Mouse (Mus musculus): Measurements from ENCODE around the gene Cdhr2. TPM values are rescaled to one million over a fixed set of nuclear protein-coding genes. Genes with fewer than 3 reads are reported as not detected.

Cdhr2 gene
- polyA plus RNA-seq, 1 experiment from 2014 or later, result 3.1 TPM

DNA sequence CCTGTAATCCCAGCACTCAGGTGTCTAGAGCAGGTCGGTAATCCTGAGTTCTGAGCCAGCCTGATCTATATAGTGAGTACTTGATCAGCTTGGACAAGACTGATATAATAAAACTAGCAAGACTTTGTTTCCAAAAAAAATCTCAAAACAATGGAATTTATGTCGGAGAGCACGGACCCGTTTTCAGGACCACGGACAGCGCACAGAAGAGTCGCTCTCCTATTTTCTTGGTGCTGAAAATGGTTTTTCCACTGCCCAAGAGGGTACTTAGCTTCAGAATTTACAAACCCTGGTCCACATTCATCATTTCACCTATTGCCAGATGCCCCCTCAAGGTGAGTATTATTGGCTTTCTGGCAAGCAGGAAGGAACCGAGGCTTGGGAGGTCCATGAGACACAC is 49.4 kb downstream of the Cdhr2 start:
- Histone ChIP-seq H3K4me2 (replicated peaks; ENCODE audit: low read depth) (no peak overlapping the region), H3K27me3 (ENCODE audit: control insufficient read depth, insufficient read depth, low read length) (no peaks in the 10 kb centered on the region; the same call in 1 of the 2 replicates), H3K9ac (ENCODE audit: low read length) (no peak overlapping the region), H3K4me1 (replicated peaks; ENCODE audit: control insufficient read depth, insufficient read depth) (peaks cover 3% of the 10 kb centered on the region; the same call in 1 of the 2 replicates), H3K4me3 (ENCODE audit: low read depth, low read length) (no peak overlapping the region), H3K27ac (replicated peaks) (no peak overlapping the region), H3K9me3 (ENCODE audit: control insufficient read depth, low read length) (no peaks in the 10 kb centered on the region), H3K36me3 (ENCODE audit: control insufficient read depth, insufficient read depth, low read length) (no peaks in the 10 kb centered on the region)
- DNase-seq (ENCODE audit: low spot score), result peak; percentile 28
- no peak for ATAC-seq (ENCODE audit: low FRiP score, low TSS enrichment)
- TF ChIP-seq CTCF (IDR thresholded peaks at IDR 0.05; ENCODE audit: low read depth), result no peak
- no peak for TF ChIP-seq EP300 (optimal IDR thresholded peaks at IDR 0.05)
- 2% methylated on average over 8 of the region's 8 CpGs for WGBS

DNA sequence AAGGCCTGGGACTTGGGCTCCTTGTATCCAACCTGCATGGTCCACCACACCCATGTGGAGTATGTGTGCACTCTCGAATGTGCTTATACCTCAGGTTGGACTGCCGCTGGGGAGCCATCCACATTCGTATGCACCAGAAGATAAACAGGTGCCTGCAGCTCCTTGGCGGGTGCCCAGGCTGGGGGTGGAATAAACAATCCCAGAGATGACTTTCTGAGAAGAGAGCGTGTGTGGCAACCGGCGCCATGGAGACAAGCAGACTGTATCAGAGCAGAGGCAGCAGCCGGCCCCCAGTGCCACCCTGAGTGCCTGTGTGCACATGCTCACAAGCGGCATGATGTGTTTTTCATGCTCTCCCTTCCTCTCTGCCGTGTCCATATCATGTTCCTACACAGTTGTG is 51.4 kb downstream of the Cdhr2 start:
- no peak for DNase-seq (ENCODE audit: low spot score)
- Histone ChIP-seq H3K27me3 (ENCODE audit: control insufficient read depth, insufficient read depth, low read length) (no peaks in the 10 kb centered on the region; the same call in 1 of the 2 replicates), H3K9me3 (ENCODE audit: control insufficient read depth, low read length) (no peaks in the 10 kb centered on the region), H3K36me3 (ENCODE audit: control insufficient read depth, insufficient read depth, low read length) (no peaks in the 10 kb centered on the region), H3K4me3 (ENCODE audit: low read depth, low read length) (no peak overlapping the region), H3K27ac (replicated peaks) (no peak overlapping the region), H3K9ac (ENCODE audit: low read length) (no peak overlapping the region), H3K4me1 (replicated peaks; ENCODE audit: control insufficient read depth, insufficient read depth) (peaks cover 3% of the 10 kb centered on the region; the same call in 1 of the 2 replicates), H3K4me2 (replicated peaks; ENCODE audit: low read depth) (no peak overlapping the region)
- 66% methylated on average over 10 of the region's 10 CpGs for WGBS
- no peak for ATAC-seq (ENCODE audit: low FRiP score, low TSS enrichment)
- TF ChIP-seq CTCF (IDR thresholded peaks at IDR 0.05; ENCODE audit: low read depth) (no peak), EP300 (optimal IDR thresholded peaks at IDR 0.05) (no peak)

DNA sequence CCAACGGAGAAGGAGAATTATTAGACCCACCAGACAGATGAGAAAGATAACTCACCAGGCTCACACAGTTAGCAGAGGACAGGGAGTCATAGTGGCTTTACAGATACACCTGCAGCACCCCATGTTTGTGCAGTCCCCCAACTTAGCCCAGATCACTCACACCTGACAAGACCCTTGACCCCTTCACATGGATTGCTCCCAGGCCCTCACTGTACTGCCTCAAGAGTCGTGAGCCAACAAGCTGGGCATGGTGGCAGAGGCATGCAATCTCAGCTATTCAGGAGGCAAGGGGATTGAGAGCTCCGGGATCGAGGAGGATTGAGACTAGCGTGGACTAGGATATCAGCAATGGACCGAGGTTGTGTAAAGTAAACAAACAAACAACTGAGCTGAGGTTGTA is 52.5 kb downstream of the Cdhr2 start:
- ATAC-seq (ENCODE audit: low FRiP score, low TSS enrichment) (no peak), DNase-seq (ENCODE audit: low spot score) (no peak)
- no peaks in the 10 kb centered on the region for H3K9me3 ChIP-seq (ENCODE audit: control insufficient read depth, low read length)
- peaks cover 3% of the 10 kb centered on the region; the same call in 1 of the 2 replicates for H3K4me1 ChIP-seq (replicated peaks; ENCODE audit: control insufficient read depth, insufficient read depth)
- no peaks in the 10 kb centered on the region; the same call in 1 of the 2 replicates for H3K27me3 ChIP-seq (ENCODE audit: control insufficient read depth, insufficient read depth, low read length)
- no peaks in the 10 kb centered on the region for H3K36me3 ChIP-seq (ENCODE audit: control insufficient read depth, insufficient read depth, low read length)
- WGBS, result 63% methylated on average over 6 of the region's 6 CpGs
- TF ChIP-seq EP300 (optimal IDR thresholded peaks at IDR 0.05), result no peak
- TF ChIP-seq CTCF (IDR thresholded peaks at IDR 0.05; ENCODE audit: low read depth), result no peak
- no peak overlapping the region for H3K9ac ChIP-seq (ENCODE audit: low read length)
- H3K4me3 ChIP-seq (ENCODE audit: low read depth, low read length), result no peak overlapping the region
- no peak overlapping the region for H3K27ac ChIP-seq (replicated peaks)
- no peak overlapping the region for H3K4me2 ChIP-seq (replicated peaks; ENCODE audit: low read depth)

DNA sequence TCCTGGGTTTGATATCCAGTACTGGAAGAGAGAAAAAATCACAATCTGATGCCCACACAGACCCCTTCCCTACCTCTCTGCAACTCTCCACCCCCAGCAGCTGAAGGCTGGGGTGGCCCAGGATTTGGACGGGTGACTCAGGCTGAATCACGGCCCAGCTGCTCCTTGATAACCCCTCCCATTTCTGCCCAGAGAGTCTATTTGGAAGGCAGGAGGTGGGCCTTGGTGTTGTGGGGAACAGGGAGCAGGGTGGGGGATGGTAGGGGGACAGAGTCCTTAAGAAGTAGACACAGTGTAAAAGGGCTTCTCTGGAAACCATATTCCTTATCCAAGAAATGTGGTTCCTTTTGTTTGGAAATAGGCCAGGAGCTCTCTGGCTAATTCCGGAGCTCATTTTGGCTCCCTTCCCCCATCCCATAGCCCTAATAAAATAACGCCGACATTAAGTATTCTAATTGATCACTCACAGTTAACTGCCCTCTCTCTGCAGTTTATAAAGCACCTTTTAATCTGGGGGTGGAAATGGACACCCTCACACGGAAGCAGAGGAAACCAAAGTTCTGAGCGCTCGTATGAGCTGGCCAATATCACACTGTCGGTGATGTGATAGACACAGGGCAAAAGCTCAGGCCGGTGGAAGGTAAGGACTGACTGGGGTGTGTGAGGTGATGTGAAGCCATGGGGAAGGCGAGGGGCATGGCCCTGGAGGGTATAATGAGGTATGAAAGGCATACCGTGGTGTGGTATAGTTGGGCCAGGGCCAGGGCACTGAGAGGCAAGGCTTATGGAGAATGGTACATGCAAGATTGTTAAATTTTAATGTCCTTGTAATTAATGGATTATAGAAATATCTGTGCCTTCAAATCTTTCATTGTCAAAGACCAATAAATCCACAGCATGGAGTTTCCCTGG is 53.2 kb downstream of the Cdhr2 start:
- TF ChIP-seq CTCF (IDR thresholded peaks at IDR 0.05; ENCODE audit: low read depth) (no peak), EP300 (optimal IDR thresholded peaks at IDR 0.05) (no peak)
- Histone ChIP-seq H3K9ac (ENCODE audit: low read length) (no peak overlapping the region), H3K4me3 (ENCODE audit: low read depth, low read length) (no peak overlapping the region), H3K27me3 (ENCODE audit: control insufficient read depth, insufficient read depth, low read length) (no peaks in the 10 kb centered on the region; the same call in 1 of the 2 replicates), H3K4me2 (replicated peaks; ENCODE audit: low read depth) (no peak overlapping the region), H3K4me1 (replicated peaks; ENCODE audit: control insufficient read depth, insufficient read depth) (peaks cover 3% of the 10 kb centered on the region; the same call in 1 of the 2 replicates), H3K9me3 (ENCODE audit: control insufficient read depth, low read length) (no peaks in the 10 kb centered on the region), H3K36me3 (ENCODE audit: control insufficient read depth, insufficient read depth, low read length) (no peaks in the 10 kb centered on the region), H3K27ac (replicated peaks) (no peak overlapping the region)
- DNase-seq (ENCODE audit: low spot score) (no peak), ATAC-seq (ENCODE audit: low FRiP score, low TSS enrichment) (no peak)
- WGBS, result 38% methylated on average over 12 of the region's 12 CpGs

DNA sequence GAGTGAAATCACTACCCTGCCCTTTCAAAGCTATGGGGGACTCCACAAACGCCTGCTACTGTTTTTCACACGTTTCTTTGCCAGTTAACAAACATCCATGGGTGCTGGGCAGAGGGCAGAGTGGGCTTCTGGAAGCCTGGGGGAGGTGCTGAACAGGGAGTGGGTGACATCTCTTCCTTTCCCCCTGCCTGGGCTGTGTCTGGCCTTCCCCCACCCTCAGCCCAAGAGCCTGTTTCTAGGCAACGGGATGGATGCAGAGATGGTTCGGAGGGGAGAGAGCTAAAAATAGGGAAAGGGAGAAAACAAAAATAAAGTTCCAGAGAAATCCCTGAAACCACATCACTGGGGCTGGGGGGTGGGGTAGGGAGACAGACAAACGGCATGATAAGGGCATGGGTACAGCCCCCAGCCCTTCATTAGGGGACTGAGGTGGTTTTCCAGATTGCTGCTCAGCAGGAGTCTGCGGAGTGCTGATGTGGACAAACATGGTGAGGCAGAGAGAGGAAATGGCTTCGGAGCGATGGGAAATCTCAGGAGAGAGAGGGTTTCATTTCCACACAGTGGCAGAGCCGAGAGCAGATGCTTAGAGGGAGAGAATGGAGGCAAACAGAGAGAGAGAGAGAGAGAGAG is 54.1 kb downstream of the Cdhr2 start:
- Histone ChIP-seq H3K27me3 (ENCODE audit: control insufficient read depth, insufficient read depth, low read length) (no peaks in the 10 kb centered on the region; the same call in 1 of the 2 replicates), H3K36me3 (ENCODE audit: control insufficient read depth, insufficient read depth, low read length) (no peaks in the 10 kb centered on the region), H3K9ac (ENCODE audit: low read length) (no peak overlapping the region), H3K9me3 (ENCODE audit: control insufficient read depth, low read length) (no peaks in the 10 kb centered on the region), H3K4me1 (replicated peaks; ENCODE audit: control insufficient read depth, insufficient read depth) (no peaks in the 10 kb centered on the region), H3K27ac (replicated peaks) (no peak overlapping the region), H3K4me2 (replicated peaks; ENCODE audit: low read depth) (no peak overlapping the region), H3K4me3 (ENCODE audit: low read depth, low read length) (no peak overlapping the region)
- DNase-seq (ENCODE audit: low spot score) (no peak), ATAC-seq (ENCODE audit: low FRiP score, low TSS enrichment) (no peak)
- no peak for TF ChIP-seq EP300 (optimal IDR thresholded peaks at IDR 0.05)
- no peak for TF ChIP-seq CTCF (IDR thresholded peaks at IDR 0.05; ENCODE audit: low read depth)
- 22% methylated on average over 9 of the region's 9 CpGs for WGBS

Data from stomach, postnatal 0 days (tissue).